Mouse (Mus musculus): ENCODE results near the gene Mfn2. TPM values are rescaled to one million over a fixed set of nuclear protein-coding genes. Genes with fewer than 3 reads are reported as not detected.
A peak's percentile ranks its signal among the peaks of the same experiment; 100 is the strongest.

Mfn2 gene
- total and polyA plus RNA-seq, 3 experiments: 10.0 to 36.8 (median 17.5) TPM

DNA sequence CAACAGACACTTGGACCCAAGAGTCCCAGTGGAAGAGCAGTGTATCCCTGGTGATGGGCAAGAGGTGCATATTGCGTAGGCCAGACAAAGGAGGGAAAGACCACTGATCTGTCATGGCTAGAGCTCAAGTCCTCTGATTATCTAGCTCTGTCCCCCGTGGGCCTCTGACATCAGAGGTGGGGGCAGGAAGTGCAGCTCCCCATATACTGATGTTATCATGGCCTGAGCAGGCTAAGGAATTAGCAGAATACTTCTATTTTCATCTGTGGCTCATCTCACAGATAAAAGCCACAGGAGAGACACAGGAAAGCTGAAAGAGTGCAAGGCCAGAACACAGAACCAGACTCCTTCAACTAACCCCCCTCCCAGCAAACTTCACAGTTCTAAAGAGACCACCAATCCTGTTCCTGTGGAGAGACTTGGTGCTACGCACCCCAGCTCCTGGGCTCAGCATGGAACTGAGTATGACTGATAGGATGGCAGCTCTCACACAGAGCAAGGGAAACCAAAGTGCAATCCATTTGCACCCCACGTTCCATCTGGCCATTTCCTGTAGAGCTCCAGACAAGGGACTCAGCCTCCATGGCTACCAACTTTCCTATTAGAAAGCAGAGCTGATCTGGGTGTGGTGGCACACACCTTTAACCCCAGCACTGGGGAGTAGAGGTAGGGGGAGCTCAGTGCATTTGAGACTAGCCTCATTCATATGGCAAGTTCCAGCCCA, 28.5 kb downstream of the Mfn2 start:
- in situ Hi-C loops (cut with MboI; ENCODE audit: low pct_ligation_motif_present, low pct_unique_long_range_greater_than_20kb, low sequenced_read_pairs): no loop called here
- DNase-seq (ENCODE audit: extremely low read depth): no peak
- dilution Hi-C loops (cut with MboI; ENCODE audit: extremely low pct_ligation_motif_present, extremely low pct_unique_long_range_greater_than_20kb, low sequenced_read_pairs): no loop called here
- H3K4me1 ChIP-seq (ENCODE audit: control insufficient read depth in 1 of 2, insufficient read depth in 2 of 2): no peaks in the 10 kb centered on the region
- no peak overlapping the region for H3K4me3 ChIP-seq (replicated peaks in 1 of 3; ENCODE audit: low read depth in 2 of 3, low read length in 2 of 3, poor library complexity in 1 of 3)
- H3K27ac ChIP-seq (ENCODE audit: insufficient read depth, low read depth): no peak overlapping the region
- H3K79me2 ChIP-seq (replicated peaks; ENCODE audit: control insufficient read depth, extremely low read depth, insufficient read depth, poor library complexity, severe bottlenecking): no peaks in the 10 kb centered on the region; the same call in 1 of the 2 replicates
- no peaks in the 10 kb centered on the region for H3K9me3 ChIP-seq (replicated peaks; ENCODE audit: low read length)
- TF ChIP-seq ZKSCAN1 (IDR thresholded peaks at IDR 0.05; ENCODE audit: borderline replicate concordance, low read depth, low read length) (no peak), MAX (IDR thresholded peaks at IDR 0.05; ENCODE audit: low read length) (no peak), RCOR1 (conservative IDR thresholded peaks at IDR 0.05; ENCODE audit: low read depth, low read length) (no peak), MAZ (IDR thresholded peaks at IDR 0.05; ENCODE audit: low read depth, low read length) (no peak), ZC3H11A (IDR thresholded peaks at IDR 0.05; ENCODE audit: low read depth, low read length) (no peak), POLR2AphosphoS2 (IDR thresholded peaks at IDR 0.05; ENCODE audit: low read depth, low read length) (no peak), SMC3 (IDR thresholded peaks at IDR 0.05; ENCODE audit: low read depth, low read length) (no peak), BHLHE40 (IDR thresholded peaks at IDR 0.05; ENCODE audit: low read depth, low read length) (no peak), POLR2A (IDR thresholded peaks at IDR 0.05; ENCODE audit: low read depth, low read length) (no peak), TCF12 (IDR thresholded peaks at IDR 0.05; ENCODE audit: low read depth, low read length) (no peak), MAFK (IDR thresholded peaks at IDR 0.05; ENCODE audit: insufficient replicate concordance, low read length) (no peak)
- no peak overlapping the region for H3K9ac ChIP-seq (ENCODE audit: insufficient read depth, low read depth)
- H3K4me2 ChIP-seq (ENCODE audit: insufficient read depth, low read depth, poor library complexity, severe bottlenecking): no peak overlapping the region
- H3K36me3 ChIP-seq (replicated peaks in 1 of 2; ENCODE audit: control insufficient read depth in 1 of 2, insufficient read depth in 1 of 2, low read length in 1 of 2): peaks cover 79 to 81% of the 10 kb centered on the region in 2 experiments
- H3K27me3 ChIP-seq (replicated peaks): no peaks in the 10 kb centered on the region

GRCm38 (mm10) chr4:147869238-147869637, 35.3 kb downstream of the Mfn2 start:
- dilution Hi-C loops (cut with MboI; ENCODE audit: extremely low pct_ligation_motif_present, extremely low pct_unique_long_range_greater_than_20kb, low sequenced_read_pairs) (no loop called here), in situ Hi-C loops (cut with MboI; ENCODE audit: low pct_ligation_motif_present, low pct_unique_long_range_greater_than_20kb, low sequenced_read_pairs) (no loop called here)
- peaks cover 25% of the 10 kb centered on the region for H3K79me2 ChIP-seq (replicated peaks; ENCODE audit: control insufficient read depth, extremely low read depth, insufficient read depth, poor library complexity, severe bottlenecking)
- no peak for TF ChIP-seq CTCF (conservative IDR thresholded peaks at IDR 0.05 in 1 of 2, IDR thresholded peaks at IDR 0.05 in 1 of 2; ENCODE audit: low read depth in 2 of 2, low read length in 2 of 2)
- no peak for TF ChIP-seq ZC3H11A (IDR thresholded peaks at IDR 0.05; ENCODE audit: low read depth, low read length)
- TF ChIP-seq RCOR1 (conservative IDR thresholded peaks at IDR 0.05; ENCODE audit: low read depth, low read length): no peak
- no peak for TF ChIP-seq KAT2A (IDR thresholded peaks at IDR 0.05; ENCODE audit: insufficient replicate concordance, low read length)
- TF ChIP-seq MEF2A (IDR thresholded peaks at IDR 0.05; ENCODE audit: borderline replicate concordance, low read depth, low read length): no peak
- no peak for TF ChIP-seq NELFE (IDR thresholded peaks at IDR 0.05; ENCODE audit: low read depth, low read length)
- no peak for TF ChIP-seq RAD21 (IDR thresholded peaks at IDR 0.05; ENCODE audit: low read depth, low read length)
- no peak for TF ChIP-seq MAZ (IDR thresholded peaks at IDR 0.05; ENCODE audit: low read depth, low read length)
- TF ChIP-seq ZMIZ1 (IDR thresholded peaks at IDR 0.05; ENCODE audit: low read depth, low read length): no peak
- no peak for TF ChIP-seq SMC3 (IDR thresholded peaks at IDR 0.05; ENCODE audit: low read depth, low read length)
- TF ChIP-seq MAX (IDR thresholded peaks at IDR 0.05; ENCODE audit: low read length): no peak
- H3K9me3 ChIP-seq (replicated peaks; ENCODE audit: low read length): no peaks in the 10 kb centered on the region
- peak overlapping the region; percentile 77 for H3K9ac ChIP-seq (ENCODE audit: insufficient read depth, low read depth)
- no peak overlapping the region for H3K27ac ChIP-seq (ENCODE audit: insufficient read depth, low read depth)
- peak overlapping the region; percentile 83 for H3K4me2 ChIP-seq (ENCODE audit: insufficient read depth, low read depth, poor library complexity, severe bottlenecking)
- no peak for DNase-seq (ENCODE audit: extremely low read depth)
- peak overlapping the region; percentile 77 to 97 (median 85) for H3K4me3 ChIP-seq (replicated peaks in 1 of 3; ENCODE audit: low read depth in 2 of 3, low read length in 2 of 3, poor library complexity in 1 of 3)
- peaks cover 33 to 51% of the 10 kb centered on the region in 2 experiments for H3K36me3 ChIP-seq (replicated peaks in 1 of 2; ENCODE audit: control insufficient read depth in 1 of 2, insufficient read depth in 1 of 2, low read length in 1 of 2)
- H3K4me1 ChIP-seq (ENCODE audit: control insufficient read depth in 1 of 2, insufficient read depth in 2 of 2): peaks cover 0 to 28% of the 10 kb centered on the region in 2 experiments; a peak in 2 of 4 replicates
- H3K27me3 ChIP-seq (replicated peaks): no peaks in the 10 kb centered on the region

All from CH12.LX (cell line).